Mouse (Mus musculus) mouse trophoblast stem cell (cell line): ENCODE measurements at regions not wholly inside any gene's neighbourhood (a gene's known extent, or its start where the extent isn't known, plus 50 kb on each side); places are given as distances from the start of the nearest gene placed in this dataset.

Source experiments
- in situ Hi-C, 2 experiments: fragments of 300-500 bp; cut with MseI, MboI; formaldehyde crosslinking; loops; 2 replicates in 1 of 2; 3 replicates in 1 of 2; pipeline ENCODE4 v1.15.1; 2025

DNA sequence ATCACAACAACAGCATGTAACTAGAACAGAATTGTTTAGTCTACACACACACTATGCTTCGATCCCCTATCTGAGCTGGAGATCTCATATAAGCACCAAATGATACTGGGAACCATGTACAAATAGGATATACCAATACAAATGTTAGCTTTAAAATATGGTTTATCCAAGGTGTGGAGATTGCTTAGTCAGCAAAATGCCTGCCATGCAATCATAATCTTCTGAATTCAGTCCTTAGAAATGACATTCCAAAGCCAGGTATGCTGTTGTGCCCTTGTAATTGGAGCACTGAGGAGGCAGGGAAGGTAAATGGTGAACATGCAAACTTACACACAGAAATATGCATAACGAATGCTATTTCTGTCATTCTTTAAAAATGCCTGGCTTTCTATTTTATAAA is 54.0 kb upstream of the Thsd7b start:
- in situ Hi-C loops, result no loop called here

DNA sequence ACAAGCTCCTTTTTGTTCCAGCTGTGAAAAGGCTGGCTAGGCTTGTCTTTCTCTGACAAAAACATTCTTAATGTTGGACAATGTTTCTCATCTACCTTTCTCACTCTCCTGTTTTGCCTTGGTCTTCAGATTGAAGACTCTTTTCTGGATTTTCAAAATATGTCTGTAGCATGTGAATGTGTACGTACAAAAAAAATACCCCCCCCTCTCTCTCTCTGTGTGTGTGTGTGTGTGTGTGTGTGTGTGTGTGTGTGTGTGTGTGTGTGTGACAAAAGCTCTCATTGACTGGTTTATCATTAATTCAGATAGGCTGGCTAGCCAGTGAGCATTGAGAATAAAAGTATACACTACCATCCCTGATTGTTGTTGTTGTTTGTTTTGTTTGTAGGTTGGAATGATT is 64.3 kb upstream of the Thsd7b start:
- in situ Hi-C loops, result no loop called here

GRCm38 (mm10) chr1:129208406-129208805 is 64.7 kb upstream of the Thsd7b start:
- in situ Hi-C loops, result no loop called here

- in situ Hi-C loops, result no loop called here
These were observed 65.4 kb upstream of the Thsd7b start for GRCm38 (mm10) chr1:129207674-129208073.

DNA sequence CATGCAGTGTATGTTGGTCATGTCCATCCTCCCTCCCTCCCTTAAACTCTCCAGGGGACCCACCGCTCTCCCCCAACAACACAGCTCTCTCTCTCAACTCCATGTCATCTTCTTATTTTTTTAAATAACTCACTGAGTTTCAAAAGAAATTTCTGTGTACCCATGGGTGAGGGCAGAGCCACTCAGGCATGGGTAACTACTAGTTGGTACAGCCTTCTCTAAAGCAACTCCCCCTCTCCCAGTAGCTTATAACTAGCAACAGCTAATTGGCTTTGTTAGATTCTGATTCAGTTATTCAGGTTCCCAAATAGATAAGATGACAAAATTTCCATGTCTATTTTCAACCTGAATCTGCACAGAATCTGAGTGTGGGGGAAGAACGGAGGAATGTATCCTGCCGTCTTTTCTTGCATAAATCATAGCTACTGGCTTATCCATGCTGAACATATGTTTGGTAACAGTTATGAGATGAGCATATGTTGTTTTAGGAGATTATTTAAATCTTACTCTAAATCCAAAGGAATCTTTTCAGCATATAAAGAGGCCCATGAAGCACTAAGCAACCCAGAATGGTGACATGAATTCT is 92.8 kb upstream of the Thsd7b start:
- in situ Hi-C loops, result no loop called here

DNA sequence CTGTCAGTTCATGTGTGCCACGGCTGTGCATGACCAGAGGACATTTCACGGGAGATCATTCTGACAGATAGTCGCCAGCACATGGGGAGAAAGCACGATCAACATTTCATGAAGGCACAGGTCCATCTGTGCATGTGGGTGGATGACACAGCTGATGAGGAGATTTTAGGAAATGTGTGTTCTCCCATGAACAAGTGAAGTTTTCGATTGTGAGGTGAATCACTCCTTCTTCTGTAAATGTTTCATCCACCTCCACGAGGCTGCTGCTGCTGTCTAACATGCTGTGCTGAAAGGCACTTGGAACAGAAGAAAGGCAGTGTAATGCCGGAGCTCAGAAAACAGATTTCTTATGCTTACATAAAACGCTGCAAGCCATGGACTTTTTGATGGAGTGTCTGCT is 103.2 kb upstream of the Thsd7b start:
- in situ Hi-C loops, result no loop called here

DNA sequence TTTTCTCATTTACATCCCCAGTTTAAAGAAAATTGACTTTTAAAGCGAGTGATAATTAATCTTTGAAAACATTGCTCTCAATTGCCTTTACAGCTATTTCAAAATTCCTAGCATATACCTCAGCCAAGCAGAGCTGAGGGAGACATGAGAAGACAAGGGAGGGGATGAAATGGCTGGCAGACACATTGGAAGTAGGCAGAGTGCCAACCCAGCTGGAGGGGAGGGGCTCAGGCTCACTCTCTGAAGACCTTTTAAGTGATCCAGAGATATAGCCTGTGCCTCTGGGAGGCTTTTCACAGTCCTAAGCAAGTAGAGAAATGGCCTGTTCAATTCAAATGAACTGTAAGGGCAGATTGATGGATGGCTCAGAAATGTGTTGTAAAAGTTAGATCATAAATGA is 122.5 kb upstream of the Thsd7b start:
- in situ Hi-C loops, result no loop called here

GRCm38 (mm10) chr1:129148733-129149388 is 124.2 kb upstream of the Thsd7b start:
- in situ Hi-C loops, result no loop called here

DNA sequence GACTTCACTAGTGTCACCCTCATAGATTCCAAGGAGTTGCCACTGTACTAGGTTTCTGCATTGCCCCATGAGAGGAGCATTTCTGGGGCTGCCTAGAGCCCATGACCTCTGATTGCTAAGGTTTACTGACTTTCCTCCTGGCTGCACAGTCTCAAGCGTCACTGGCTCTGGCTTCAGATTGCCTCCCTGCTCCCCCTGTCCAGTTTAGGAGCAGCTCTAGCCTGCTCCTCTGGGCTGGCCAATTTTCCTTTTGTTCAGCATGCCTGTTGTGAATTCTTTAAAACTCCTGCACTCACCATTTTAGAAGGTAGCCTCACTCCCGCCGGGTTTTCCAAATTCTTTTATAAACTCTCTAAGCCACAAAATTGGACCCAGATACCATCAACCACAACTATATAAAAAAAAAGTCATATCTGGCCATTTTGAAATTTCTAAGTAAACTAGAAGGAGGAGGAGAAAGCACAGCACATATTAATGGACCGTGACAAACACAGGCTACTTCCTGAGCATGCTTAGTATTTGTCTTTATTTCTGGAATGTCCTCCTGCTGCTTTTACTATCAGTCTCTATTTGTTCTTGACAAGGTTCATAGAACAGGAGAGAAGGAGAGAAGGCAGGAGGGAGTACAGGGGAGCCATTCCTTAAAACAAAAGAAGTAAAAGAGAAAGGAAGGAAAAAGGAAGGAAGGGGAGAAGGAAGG is 126.6 kb upstream of the Thsd7b start:
- in situ Hi-C loops, result no loop called here

- in situ Hi-C loops, result no loop called here
These were observed 134.3 kb upstream of the Thsd7b start for GRCm38 (mm10) chr1:129138783-129139182.

- in situ Hi-C loops, result no loop called here
These were observed 166.0 kb upstream of the Thsd7b start for GRCm38 (mm10) chr1:129106961-129107557.

DNA sequence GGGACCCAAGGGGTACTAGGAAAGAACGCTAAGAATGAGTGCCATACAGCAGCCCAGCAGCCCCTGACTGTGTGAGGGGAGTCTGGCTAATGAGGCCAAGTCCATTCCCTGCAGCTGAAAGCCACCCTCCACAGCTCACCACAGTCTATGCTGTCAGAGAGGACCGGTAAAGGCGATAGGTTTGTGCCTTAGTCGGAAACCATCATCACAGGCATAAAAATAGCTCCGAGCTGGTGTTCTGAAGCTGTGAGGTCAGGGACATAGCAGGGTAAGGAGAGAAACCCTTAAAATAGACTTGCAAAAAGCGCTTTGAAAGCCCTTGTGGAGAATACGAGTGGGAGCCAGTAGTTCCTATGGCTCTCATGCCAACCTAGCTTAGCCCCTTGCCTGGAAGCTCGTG is 172.1 kb upstream of the Thsd7b start:
- in situ Hi-C loops, result no loop called here

GRCm38 (mm10) chr1:129078274-129078673 is 194.8 kb upstream of the Thsd7b start:
- in situ Hi-C loops, result loop anchor here (10.0 kb wide), 1 partner anchor 203 kb away; no protein-coding TSS in a partner anchor

GRCm38 (mm10) chr1:129057182-129057581 is 215.9 kb upstream of the Thsd7b start:
- in situ Hi-C loops, result no loop called here

DNA sequence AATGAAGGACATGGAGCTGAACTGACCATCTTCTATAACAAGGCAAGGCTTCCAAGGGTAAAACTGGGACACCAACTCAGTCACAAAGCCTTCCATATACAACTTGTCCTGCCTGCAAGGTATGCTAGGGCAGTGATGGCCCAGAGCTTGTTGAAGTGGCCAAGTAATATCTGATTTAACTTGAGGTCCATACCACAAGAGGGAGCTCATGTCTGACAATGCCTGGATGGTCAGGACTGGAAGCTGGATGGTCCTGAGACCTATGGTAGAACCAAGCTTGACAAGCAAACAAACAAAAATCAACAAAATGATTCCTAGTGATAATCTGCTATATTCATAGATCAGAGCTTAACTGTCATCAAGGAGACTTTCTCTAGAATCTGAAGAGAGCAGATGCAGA is 217.8 kb upstream of the Thsd7b start:
- in situ Hi-C loops, result no loop called here

- in situ Hi-C loops, result no loop called here
These were observed 239.4 kb upstream of the Thsd7b start for GRCm38 (mm10) chr1:129033707-129034106.

GRCm38 (mm10) chr1:129005899-129006298 is 267.2 kb upstream of the Thsd7b start:
- in situ Hi-C loops, result no loop called here

GRCm38 (mm10) chr1:129002286-129002685 is 270.8 kb upstream of the Thsd7b start:
- in situ Hi-C loops, result no loop called here

- in situ Hi-C loops, result no loop called here
These were observed 271.3 kb upstream of the Thsd7b start for GRCm38 (mm10) chr1:129001766-129002165.

DNA sequence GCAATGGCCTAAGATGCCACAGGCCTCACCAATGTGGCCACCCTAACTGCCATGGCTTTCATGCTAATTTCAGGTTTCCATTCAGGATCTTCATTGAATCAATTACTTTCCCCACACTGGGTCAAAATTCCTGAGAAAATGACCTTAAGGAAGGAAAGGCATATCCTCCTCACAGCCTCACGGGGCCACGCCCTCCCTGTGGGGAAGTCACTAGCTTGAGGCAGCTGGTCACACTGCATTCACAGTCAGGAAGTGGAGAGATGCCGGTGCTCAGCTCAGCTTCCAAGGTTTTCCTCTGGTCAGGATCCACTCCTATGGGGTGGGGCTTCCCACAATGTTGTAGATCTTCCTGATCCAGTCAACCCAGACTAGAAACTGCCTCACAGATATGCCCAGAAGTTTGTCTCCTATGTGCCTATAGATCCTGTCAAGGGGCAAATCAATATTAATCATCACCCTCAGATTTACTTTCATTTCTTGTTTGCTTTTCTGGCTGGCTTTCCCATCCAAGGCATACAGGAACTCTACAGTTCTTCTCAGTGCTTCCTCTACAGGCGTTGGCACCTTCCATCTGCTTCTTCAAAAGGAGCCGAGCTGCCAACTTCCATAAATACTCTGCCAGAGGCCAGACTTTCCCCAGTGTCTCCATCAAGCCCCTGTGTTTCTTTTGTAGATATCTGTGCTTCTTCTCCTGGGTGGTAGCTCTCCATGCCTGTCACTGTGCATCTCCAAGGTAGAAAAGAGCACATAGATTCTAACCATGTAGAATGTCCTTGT is 273.2 kb upstream of the Thsd7b start:
- in situ Hi-C loops, result no loop called here

- in situ Hi-C loops, result no loop called here
These were observed 278.4 kb upstream of the Thsd7b start for GRCm38 (mm10) chr1:128994655-128995054.

- in situ Hi-C loops, result no loop called here
These were observed 289.7 kb upstream of the Thsd7b start for GRCm38 (mm10) chr1:128983411-128983810.
